Mouse (Mus musculus): Measurements from ENCODE around the gene Col13a1.

DNA sequence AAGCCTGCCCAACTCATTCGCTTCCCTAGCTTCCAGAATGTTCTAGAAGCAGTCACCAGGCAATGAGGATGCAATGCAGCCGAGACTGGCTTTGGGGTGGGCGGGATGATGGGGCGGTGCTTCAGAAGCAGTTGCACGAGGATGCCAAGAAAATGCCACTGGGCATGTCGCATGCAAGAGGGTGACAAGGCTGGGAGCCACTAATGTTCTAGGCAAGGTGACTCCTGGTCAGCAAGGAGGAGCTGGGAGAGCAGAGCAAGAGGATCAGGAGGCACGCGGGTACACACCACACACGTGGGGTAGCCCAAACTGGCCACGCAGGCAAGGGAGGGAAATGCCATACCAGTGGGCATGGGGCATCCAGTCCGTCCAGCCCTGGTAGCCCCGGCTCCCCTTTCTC is 136.6 kb downstream of the Col13a1 start:
- no peak for TF ChIP-seq POLR2A (IDR thresholded peaks at IDR 0.05; ENCODE audit: extremely low read depth, insufficient read depth, low read length)
- no peak for TF ChIP-seq CTCF (IDR thresholded peaks at IDR 0.05; ENCODE audit: low read depth, low read length)

Measured in liver, adult 2 months (tissue).